Mouse (Mus musculus): ENCODE results near the gene Tmem158.

The Tmem158 gene

GRCm38 (mm10) chr9:123247992-123248391 is 12.6 kb downstream of the Tmem158 start:
- no peak for DNase-seq (ENCODE audit: extremely low spot score, low spot score)

GRCm38 (mm10) chr9:123245146-123245545 is 15.4 kb downstream of the Tmem158 start:
- DNase-seq (ENCODE audit: extremely low spot score, low spot score): no peak

GRCm38 (mm10) chr9:123243988-123244387 is 16.6 kb downstream of the Tmem158 start:
- DNase-seq (ENCODE audit: extremely low spot score, low spot score): no peak

GRCm38 (mm10) chr9:123241191-123241590 is 19.4 kb downstream of the Tmem158 start:
- no peak for DNase-seq (ENCODE audit: extremely low spot score, low spot score)

GRCm38 (mm10) chr9:123240751-123241150 is 19.8 kb downstream of the Tmem158 start:
- no peak for DNase-seq (ENCODE audit: extremely low spot score, low spot score)

- DNase-seq (ENCODE audit: extremely low spot score, low spot score): no peak
Measured at GRCm38 (mm10) chr9:123240271-123240670, 20.3 kb downstream of the Tmem158 start.

- DNase-seq (ENCODE audit: extremely low spot score, low spot score): no peak
Measured at GRCm38 (mm10) chr9:123239651-123240050, 20.9 kb downstream of the Tmem158 start.

- no peak for DNase-seq (ENCODE audit: extremely low spot score, low spot score)
Measured at GRCm38 (mm10) chr9:123238256-123239045, 22.1 kb downstream of the Tmem158 start.

GRCm38 (mm10) chr9:123237739-123238138 is 22.8 kb downstream of the Tmem158 start:
- no peak for DNase-seq (ENCODE audit: extremely low spot score, low spot score)

GRCm38 (mm10) chr9:123235621-123236020 is 24.9 kb downstream of the Tmem158 start:
- DNase-seq (ENCODE audit: extremely low spot score, low spot score): no peak

- DNase-seq (ENCODE audit: extremely low spot score, low spot score): no peak
Measured at GRCm38 (mm10) chr9:123229826-123230225, 30.7 kb downstream of the Tmem158 start.

- no peak for DNase-seq (ENCODE audit: extremely low spot score, low spot score)
Measured at GRCm38 (mm10) chr9:123228671-123229070, 31.9 kb downstream of the Tmem158 start.

GRCm38 (mm10) chr9:123227106-123227750 is 33.3 kb downstream of the Tmem158 start:
- no peak for DNase-seq (ENCODE audit: extremely low spot score, low spot score)

- no peak for DNase-seq (ENCODE audit: extremely low spot score, low spot score)
Measured at GRCm38 (mm10) chr9:123224863-123225431, 35.6 kb downstream of the Tmem158 start.

- DNase-seq (ENCODE audit: extremely low spot score, low spot score): no peak
Measured at GRCm38 (mm10) chr9:123219826-123220225, 40.7 kb downstream of the Tmem158 start.

- DNase-seq (ENCODE audit: extremely low spot score, low spot score): no peak
Measured at GRCm38 (mm10) chr9:123215621-123216440, 44.7 kb downstream of the Tmem158 start, which contains the start of gene Cdcp1. Gene Cdcp1 (minus strand): TSS chr9:123216038.

GRCm38 (mm10) chr9:123213371-123213770 is 47.2 kb downstream of the Tmem158 start:
- DNase-seq (ENCODE audit: extremely low spot score, low spot score): no peak
